Mouse (Mus musculus) hindbrain, postnatal 0 days (tissue): ENCODE data around the gene Qser1. TPM values are rescaled to one million over a fixed set of nuclear protein-coding genes. Genes with fewer than 3 reads are reported as not detected.
A peak's percentile ranks its signal among the peaks of the same experiment; 100 is the strongest.

Source experiments
- ATAC-seq: fragments of 200-750 bp; cut with Nextera tagmentation; 2 replicates; pipeline ENCODE4 v1.8.0; 2017; ENCODE audit warnings: mild to moderate bottlenecking, moderate TSS enrichment, moderate library complexity
- DNase-seq: peaks from one replicate; pipeline ENCODE4 v3.0.0-alpha.2; 2015; ENCODE audit warnings: low spot score
- H3K27ac ChIP-seq: fragments of 300-500 bp; sonication (generic); 2 replicates; pipeline ENCODE4 v1.5.1; 2014; ENCODE audit warnings: mild to moderate bottlenecking
- H3K27me3 ChIP-seq: fragments of 300-500 bp; sonication (generic); 2 replicates; pipeline ENCODE4 v1.6.1; 2014; ENCODE audit warnings: low read length, mixed read lengths; ENCODE audit not compliant: insufficient read depth
- H3K36me3 ChIP-seq: fragments of 300-500 bp; sonication (generic); 2 replicates; pipeline ENCODE4 v1.6.1; 2014; ENCODE audit warnings: low read length, mixed read lengths; ENCODE audit not compliant: insufficient read depth
- H3K4me1 ChIP-seq: fragments of 300-500 bp; sonication (generic); 2 replicates; pipeline ENCODE4 v1.6.1; 2014; ENCODE audit warnings: antibody characterized with exemption, low read length, mixed read lengths; ENCODE audit not compliant: insufficient read depth
- H3K4me2 ChIP-seq: fragments of 300-500 bp; sonication (generic); 2 replicates; pipeline ENCODE4 v1.6.1; 2014; ENCODE audit warnings: low read depth, mild to moderate bottlenecking, low read length, moderate library complexity, mixed read lengths
- H3K4me3 ChIP-seq: fragments of 300-500 bp; sonication (generic); 2 replicates; pipeline ENCODE4 v1.5.1; 2014; ENCODE audit warnings: low read length
- H3K9ac ChIP-seq: fragments of 300-500 bp; sonication (generic); replicated peaks from 2 replicates; pipeline ENCODE4 v1.6.1; 2014; ENCODE audit warnings: mild to moderate bottlenecking, low read length, moderate library complexity, mixed read lengths
- H3K9me3 ChIP-seq: fragments of 300-500 bp; sonication (generic); 2 replicates; pipeline ENCODE4 v1.6.1; 2016; ENCODE audit warnings: low read length, mixed read lengths
- CTCF ChIP-seq: IDR thresholded peaks from 2 replicates; pipeline ENCODE4 v1.5.1; 2016; ENCODE audit warnings: antibody characterized with exemption, control low read depth, low read depth
- WGBS: fragments of 180-500 bp; shearing (Covaris S2); extraction: QIAGEN DNeasy Blood & Tissue Kit; methylation state at CpG from one replicate; pipeline ENCODE4 v1.1.7; 2014; 5-methylcytosine and 5-hydroxymethylcytosine counted together
- polyA plus RNA-seq: library from polyadenylated mRNA; unstranded; fragments of >200 nt; fragmentation: Nextera tagmentation; extraction: Ambion mirVana; gene quantifications from 2 replicates; pipeline ENCODE4 v1.2.1, GENCODE M21; 2015
- total RNA-seq: library from RNA; depleted of rRNA; stranded (reverse); fragments of >200 nt; gene quantifications from 2 replicates; pipeline ENCODE4 v1.2.3, GENCODE M21; 2014

Qser1 gene
- total and polyA plus RNA-seq, 2 experiments from 2014 or later = 4.3 to 12.2 TPM

GRCm38 (mm10) chr2:104817555-104818330, 1.2 kb upstream of the Qser1 start:
- peak overlapping the region; percentile 62 for H3K4me3 ChIP-seq
- H3K36me3 ChIP-seq = no peaks in the 10 kb centered on the region
- peak overlapping the region; percentile 88; the same call in 1 of the 2 replicates for H3K27ac ChIP-seq
- 1% methylated on average over 15 of the region's 15 CpGs for WGBS
- DNase-seq (no peak), ATAC-seq (no peak)
- peak overlapping the region; percentile 83 for H3K9ac ChIP-seq
- TF ChIP-seq CTCF = no peak
- H3K9me3 ChIP-seq = no peaks in the 10 kb centered on the region
- H3K27me3 ChIP-seq = no peaks in the 10 kb centered on the region
- peaks cover 6% of the 10 kb centered on the region for H3K4me1 ChIP-seq
- peak overlapping the region; percentile 92 for H3K4me2 ChIP-seq

DNA sequence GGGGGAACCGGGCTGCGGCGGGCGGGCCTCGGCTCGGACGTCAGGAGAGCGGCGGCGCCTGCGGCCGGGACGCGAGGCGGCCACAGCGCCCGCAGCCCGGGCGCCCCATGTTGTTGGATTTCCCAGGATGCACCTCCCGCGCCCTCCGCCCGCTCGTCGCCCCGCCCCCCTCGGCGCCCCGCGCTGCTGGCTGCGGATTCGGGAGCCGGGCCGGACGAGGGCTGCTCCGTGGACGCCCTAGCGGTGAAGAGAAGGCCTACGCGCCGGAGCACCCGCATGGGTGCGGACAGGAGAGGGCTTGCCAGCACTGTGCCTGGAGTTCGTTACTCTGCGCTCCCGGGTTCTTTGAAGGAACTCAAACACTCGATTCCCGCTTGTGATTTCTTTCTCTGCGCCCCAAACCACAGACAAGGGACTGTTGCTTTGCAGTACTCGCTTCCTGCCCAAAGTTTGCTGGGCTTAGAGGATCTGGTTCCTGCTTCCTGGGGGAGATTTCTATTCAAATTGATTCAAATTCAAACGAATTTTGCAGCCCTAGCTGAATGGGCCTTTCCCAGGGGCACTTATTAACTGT, 393 bp upstream of the Qser1 start:
- H3K9ac ChIP-seq = peak overlapping the region; percentile 83
- no peaks in the 10 kb centered on the region for H3K9me3 ChIP-seq
- peak overlapping the region; percentile 88 for H3K27ac ChIP-seq
- peak; percentile 72 for TF ChIP-seq CTCF
- 3% methylated on average over 35 of the region's 51 CpGs for WGBS
- H3K36me3 ChIP-seq = no peaks in the 10 kb centered on the region
- peak; percentile 96 for ATAC-seq
- H3K4me3 ChIP-seq = peak overlapping the region; percentile 62
- H3K4me1 ChIP-seq = peaks cover 6% of the 10 kb centered on the region
- peak; percentile 94 for DNase-seq
- H3K27me3 ChIP-seq = no peaks in the 10 kb centered on the region
- peak overlapping the region; percentile 92 for H3K4me2 ChIP-seq

GRCm38 (mm10) chr2:104815561-104816370, 794 bp downstream of the Qser1 start:
- peak overlapping the region; percentile 92 for H3K4me2 ChIP-seq
- H3K36me3 ChIP-seq = no peaks in the 10 kb centered on the region
- H3K9ac ChIP-seq = peak overlapping the region; percentile 83
- peak overlapping the region; percentile 88 for H3K27ac ChIP-seq
- DNase-seq = peak; percentile 68
- H3K9me3 ChIP-seq = no peaks in the 10 kb centered on the region
- no peaks in the 10 kb centered on the region for H3K27me3 ChIP-seq
- H3K4me1 ChIP-seq = peaks cover 6% of the 10 kb centered on the region
- peak; percentile 54 for ATAC-seq
- no peak for TF ChIP-seq CTCF
- under 1% methylated on average over 33 of the region's 33 CpGs for WGBS
- peak overlapping the region; percentile 62 for H3K4me3 ChIP-seq

DNA sequence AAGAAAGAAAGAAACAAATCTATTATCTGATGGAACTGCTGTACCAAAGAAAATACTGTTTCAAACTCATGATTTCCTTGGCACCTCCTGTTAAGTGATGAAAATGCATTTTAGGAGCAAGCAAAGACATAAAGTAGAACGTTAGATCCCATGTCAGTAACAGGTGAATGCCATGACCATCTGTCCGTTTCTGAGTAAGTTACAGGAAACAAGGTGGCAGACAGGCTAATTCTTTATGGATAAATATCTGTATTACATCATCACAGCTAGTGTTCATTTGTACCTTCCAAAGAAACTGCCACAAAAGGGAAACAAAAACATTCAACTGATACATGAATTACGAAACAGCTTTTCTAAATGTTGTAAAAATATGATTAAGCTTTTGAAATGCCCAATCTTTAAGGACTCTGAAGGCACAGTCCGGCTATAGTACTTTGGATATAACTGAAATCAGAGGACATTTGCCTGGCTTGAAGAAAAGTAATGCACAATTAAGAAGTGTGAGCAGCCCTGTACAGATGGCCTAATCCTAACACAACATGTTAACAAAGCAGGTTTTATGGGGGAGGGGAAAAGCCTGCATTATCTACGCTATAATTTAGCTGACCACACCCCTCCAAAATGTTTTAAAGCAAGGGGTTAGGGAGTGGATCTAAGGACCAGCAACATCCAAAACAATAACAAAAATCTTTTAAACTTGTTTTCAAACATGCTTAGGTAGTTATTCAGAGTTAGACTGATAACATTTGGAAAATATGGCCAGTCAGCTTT, 2.2 kb downstream of the Qser1 start:
- Histone ChIP-seq H3K36me3 (no peaks in the 10 kb centered on the region), H3K4me2 (peak overlapping the region; percentile 92), H3K4me3 (peak overlapping the region; percentile 62; the same call in 1 of the 2 replicates), H3K27me3 (no peaks in the 10 kb centered on the region), H3K4me1 (peaks cover 6% of the 10 kb centered on the region), H3K27ac (no peak overlapping the region), H3K9me3 (no peaks in the 10 kb centered on the region), H3K9ac (no peak overlapping the region)
- TF ChIP-seq CTCF = no peak
- WGBS = 45% methylated on average over 5 of the region's 5 CpGs
- DNase-seq = peak; percentile 59
- no peak for ATAC-seq

- no peak overlapping the region for H3K4me2 ChIP-seq
- H3K9me3 ChIP-seq = no peaks in the 10 kb centered on the region
- H3K27me3 ChIP-seq = no peaks in the 10 kb centered on the region
- TF ChIP-seq CTCF = no peak
- H3K9ac ChIP-seq = no peak overlapping the region
- H3K27ac ChIP-seq = no peak overlapping the region
- ATAC-seq (no peak), DNase-seq (no peak)
- H3K4me3 ChIP-seq = no peak overlapping the region
- WGBS = 84% methylated on average over 1 of the region's 1 CpGs
- H3K4me1 ChIP-seq = no peaks in the 10 kb centered on the region
- no peaks in the 10 kb centered on the region for H3K36me3 ChIP-seq
These were observed 11.1 kb downstream of the Qser1 start for GRCm38 (mm10) chr2:104805435-104805834.

DNA sequence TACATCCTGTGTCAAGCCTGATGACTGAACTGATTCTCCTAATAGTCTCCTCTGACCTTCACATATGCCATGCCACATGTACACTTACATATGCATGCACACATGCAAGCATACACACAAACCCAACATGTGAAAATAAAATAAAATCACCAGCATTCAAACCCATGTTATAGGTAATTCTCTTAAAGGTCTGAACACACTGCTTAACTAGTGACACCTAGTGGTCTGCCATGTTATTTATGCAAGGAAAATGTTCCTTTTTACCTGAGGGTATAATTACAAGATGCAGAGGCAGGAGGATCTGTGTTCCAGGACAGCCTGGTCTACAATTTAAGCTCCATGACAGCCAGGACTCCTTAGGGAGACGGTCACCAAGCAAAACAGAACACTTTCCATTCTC, 41.8 kb downstream of the Qser1 start:
- Histone ChIP-seq H3K36me3 (peaks cover 26% of the 10 kb centered on the region), H3K9ac (no peak overlapping the region), H3K4me2 (no peak overlapping the region), H3K4me1 (no peaks in the 10 kb centered on the region), H3K4me3 (no peak overlapping the region), H3K27ac (no peak overlapping the region), H3K9me3 (no peaks in the 10 kb centered on the region), H3K27me3 (no peaks in the 10 kb centered on the region)
- 87% methylated on average over 1 of the region's 1 CpGs for WGBS
- TF ChIP-seq CTCF = peak; percentile 70
- no peak for ATAC-seq
- peak; percentile 64 for DNase-seq
